Mouse (Mus musculus) heart, embryonic 11.5 days (tissue): ENCODE results near the gene Samd13. TPM values are rescaled to one million over a fixed set of nuclear protein-coding genes. Genes with fewer than 3 reads are reported as not detected.

ENCODE experiments used
- ATAC-seq: fragments of 200-750 bp; cut with Nextera tagmentation; replicated peaks from 2 replicates; pipeline ENCODE4 v1.8.0; 2017; ENCODE audit warnings: moderate library complexity; ENCODE audit not compliant: insufficient number of reproducible peaks, low FRiP score, low TSS enrichment
- H3K27ac ChIP-seq: fragments of 300-500 bp; sonication (generic); 2 replicates; pipeline ENCODE4 v1.5.1; 2014; ENCODE audit warnings: mild to moderate bottlenecking, low read depth, low read length
- H3K27me3 ChIP-seq: fragments of 300-500 bp; sonication (generic); 2 replicates; pipeline ENCODE4 v1.6.1; 2014; ENCODE audit warnings: mild to moderate bottlenecking, low read length, mixed read lengths; ENCODE audit not compliant: control insufficient read depth, insufficient read depth
- H3K36me3 ChIP-seq: fragments of 300-500 bp; sonication (generic); 2 replicates; pipeline ENCODE4 v1.6.1; 2014; ENCODE audit warnings: mild to moderate bottlenecking, low read length, moderate library complexity, mixed read lengths; ENCODE audit not compliant: control insufficient read depth, insufficient read depth
- H3K4me1 ChIP-seq: fragments of 300-500 bp; sonication (generic); 2 replicates; pipeline ENCODE4 v1.6.1; 2014; ENCODE audit warnings: low read length; ENCODE audit not compliant: control insufficient read depth, insufficient read depth
- H3K4me2 ChIP-seq: fragments of 300-500 bp; sonication (generic); 2 replicates; pipeline ENCODE4 v1.6.1; 2014; ENCODE audit warnings: mild to moderate bottlenecking, moderate library complexity
- H3K4me3 ChIP-seq: fragments of 300-500 bp; sonication (generic); 2 replicates; pipeline ENCODE4 v1.5.1; 2014; ENCODE audit warnings: low read depth, low read length
- H3K9ac ChIP-seq: fragments of 300-500 bp; sonication (generic); 2 replicates; pipeline ENCODE4 v1.6.1; 2014; ENCODE audit warnings: mild to moderate bottlenecking, low read depth, low read length, moderate library complexity
- H3K9me3 ChIP-seq: fragments of 300-500 bp; sonication (generic); replicated peaks from 2 replicates; pipeline ENCODE4 v1.6.1; 2016; ENCODE audit warnings: low read length; ENCODE audit not compliant: control insufficient read depth
- WGBS: fragments of 180-500 bp; shearing (Covaris S2); extraction: QIAGEN DNeasy Blood & Tissue Kit; methylation state at CpG from one replicate; pipeline ENCODE4 v1.1.7; 2014; ENCODE audit not compliant: insufficient replicate concordance; 5-methylcytosine and 5-hydroxymethylcytosine counted together
- polyA plus RNA-seq: library from polyadenylated mRNA; unstranded; fragments of >200 nt; fragmentation: Nextera tagmentation; extraction: Ambion mirVana; gene quantifications from 2 replicates; pipeline ENCODE4 v1.2.1, GENCODE M21; 2014

The Samd13 gene
- polyA plus RNA-seq, 1 experiment from 2014 or later = 1.7 TPM

- peaks cover 23% of the 10 kb centered on the region for H3K4me1 ChIP-seq
- H3K36me3 ChIP-seq = no peaks in the 10 kb centered on the region
- H3K9ac ChIP-seq = no peak overlapping the region; the same call in 1 of the 2 replicates
- peak overlapping the region; percentile 58 for H3K27ac ChIP-seq
- no peak overlapping the region for H3K4me3 ChIP-seq
- H3K9me3 ChIP-seq = no peaks in the 10 kb centered on the region
- 35% methylated on average over 2 of the region's 2 CpGs for WGBS
- H3K4me2 ChIP-seq = no peak overlapping the region
- no peaks in the 10 kb centered on the region for H3K27me3 ChIP-seq
- ATAC-seq = peak; percentile 56
Observed at GRCm38 (mm10) chr3:146601205-146601604, 84.2 kb downstream of the Samd13 start.

GRCm38 (mm10) chr3:146599198-146599900, 86.0 kb downstream of the Samd13 start:
- no peaks in the 10 kb centered on the region for H3K27me3 ChIP-seq
- no peak overlapping the region for H3K27ac ChIP-seq
- no peak overlapping the region for H3K4me2 ChIP-seq
- peaks cover 23% of the 10 kb centered on the region for H3K4me1 ChIP-seq
- no peaks in the 10 kb centered on the region for H3K36me3 ChIP-seq
- H3K9ac ChIP-seq = no peak overlapping the region
- H3K4me3 ChIP-seq = no peak overlapping the region
- 86% methylated on average over 6 of the region's 6 CpGs for WGBS
- H3K9me3 ChIP-seq = no peaks in the 10 kb centered on the region
- no peak for ATAC-seq

GRCm38 (mm10) chr3:146598411-146598810, 87.0 kb downstream of the Samd13 start:
- Histone ChIP-seq H3K4me3 (no peak overlapping the region), H3K4me2 (no peak overlapping the region), H3K9ac (no peak overlapping the region), H3K36me3 (no peaks in the 10 kb centered on the region), H3K27me3 (no peaks in the 10 kb centered on the region), H3K27ac (no peak overlapping the region), H3K9me3 (no peaks in the 10 kb centered on the region), H3K4me1 (peaks cover 23% of the 10 kb centered on the region)
- 73% methylated on average over 6 of the region's 6 CpGs for WGBS
- no peak for ATAC-seq

GRCm38 (mm10) chr3:146596864-146597263, 88.5 kb downstream of the Samd13 start:
- no peaks in the 10 kb centered on the region for H3K27me3 ChIP-seq
- H3K27ac ChIP-seq = no peak overlapping the region
- no peak overlapping the region for H3K4me3 ChIP-seq
- H3K36me3 ChIP-seq = no peaks in the 10 kb centered on the region
- WGBS = 88% methylated on average over 7 of the region's 7 CpGs
- no peak overlapping the region for H3K9ac ChIP-seq
- no peak for ATAC-seq
- no peaks in the 10 kb centered on the region for H3K9me3 ChIP-seq
- H3K4me2 ChIP-seq = no peak overlapping the region
- H3K4me1 ChIP-seq = peaks cover 14% of the 10 kb centered on the region

GRCm38 (mm10) chr3:146596387-146596786, 89.0 kb downstream of the Samd13 start:
- Histone ChIP-seq H3K4me1 (peaks cover 10% of the 10 kb centered on the region), H3K4me2 (no peak overlapping the region), H3K36me3 (no peaks in the 10 kb centered on the region), H3K27me3 (no peaks in the 10 kb centered on the region), H3K9me3 (no peaks in the 10 kb centered on the region), H3K9ac (no peak overlapping the region), H3K27ac (no peak overlapping the region), H3K4me3 (no peak overlapping the region)
- ATAC-seq = no peak
- WGBS = 84% methylated on average over 8 of the region's 8 CpGs

GRCm38 (mm10) chr3:146595440-146595839, 90.0 kb downstream of the Samd13 start:
- Histone ChIP-seq H3K27ac (no peak overlapping the region), H3K9me3 (no peaks in the 10 kb centered on the region), H3K36me3 (no peaks in the 10 kb centered on the region), H3K4me1 (peaks cover 3% of the 10 kb centered on the region), H3K27me3 (no peaks in the 10 kb centered on the region), H3K4me2 (no peak overlapping the region), H3K4me3 (no peak overlapping the region), H3K9ac (no peak overlapping the region)
- no peak for ATAC-seq
- 71% methylated on average over 6 of the region's 6 CpGs for WGBS

Other genes starting within 250 kb of the Samd13 start
- gene Ctbs, start 235.8 kb downstream of the Samd13 start, polyA plus RNA-seq = 10.8 and 12.5 TPM in 2 replicates
- 6.9 and 7.3 TPM in 2 replicates for gene Spata1, start 185.8 kb downstream of the Samd13 start, polyA plus RNA-seq
- gene Gng5, start 185.8 kb downstream of the Samd13 start, polyA plus RNA-seq = 1,522 and 1,550 TPM in 2 replicates
- gene Rpf1, start 164.2 kb downstream of the Samd13 start, polyA plus RNA-seq = 47.2 and 49.8 TPM in 2 replicates
- not detected in 2 replicates for gene Uox, start 115.2 kb downstream of the Samd13 start, polyA plus RNA-seq
- gene Dnase2b, start 70.0 kb downstream of the Samd13 start, polyA plus RNA-seq = not detected in 2 replicates
- gene 4930503B20Rik, start 34.3 kb downstream of the Samd13 start, polyA plus RNA-seq = not detected in 2 replicates
- gene Prkacb, start 127.4 kb upstream of the Samd13 start, polyA plus RNA-seq = 46.3 and 54.1 TPM in 2 replicates
- 2.8 and 3.3 TPM in 2 replicates for gene Ttll7, start 166.8 kb upstream of the Samd13 start, polyA plus RNA-seq